Mouse (Mus musculus) ZHBTc4 (cell line): ENCODE data around the gene Kcnip1.

Experiments
- DNase-seq: peaks from one replicate; pipeline ENCODE4 v3.0.0-alpha.2; 2011; ENCODE audit warnings: low read depth, low spot score

Kcnip1 gene

DNA sequence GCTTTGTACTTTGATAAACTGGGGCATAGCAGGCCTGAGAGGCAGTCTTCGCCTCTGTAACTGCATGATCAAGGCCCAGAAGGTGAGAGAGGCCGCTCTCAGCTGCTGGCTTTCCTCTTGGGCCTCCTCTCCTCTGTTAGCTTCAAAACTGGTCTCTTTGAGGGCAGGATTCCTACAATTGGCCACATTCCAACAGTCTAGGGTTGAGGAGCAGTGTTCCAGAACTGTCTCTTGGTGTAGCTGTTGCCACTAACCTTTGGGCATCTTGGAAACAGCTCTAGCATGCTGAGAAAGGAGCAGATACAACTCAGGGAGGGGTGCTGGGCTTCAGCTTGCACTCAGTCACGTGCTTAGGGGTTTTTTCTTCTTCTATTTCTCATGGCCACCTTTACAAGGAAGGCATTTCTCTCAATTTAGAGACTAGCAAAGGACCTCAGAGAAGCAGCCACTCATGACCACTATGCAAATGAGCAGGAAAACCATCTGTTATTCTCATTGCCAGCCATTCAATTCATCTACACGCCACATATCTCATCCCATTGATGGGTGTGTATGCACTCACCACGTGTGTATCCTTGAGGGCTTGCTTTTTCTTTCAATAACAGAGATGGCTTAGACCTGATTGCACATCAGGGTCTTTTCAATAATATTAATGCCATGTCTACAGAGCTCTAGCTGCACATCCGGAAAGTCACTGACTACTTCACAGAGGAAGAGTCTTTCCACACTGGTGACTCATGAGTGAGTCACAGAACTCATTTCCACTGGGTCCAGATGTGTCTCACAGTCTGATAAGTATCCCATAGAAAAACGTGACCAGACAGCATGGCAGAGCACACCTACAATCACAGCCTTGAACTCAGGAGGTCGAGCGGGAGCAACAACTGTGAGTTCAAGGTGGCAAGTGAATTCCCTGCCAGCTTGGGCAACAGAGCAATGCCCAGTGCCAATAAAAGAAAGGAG lies 225.7 kb downstream of the Kcnip1 start:
- no peak for DNase-seq

DNA sequence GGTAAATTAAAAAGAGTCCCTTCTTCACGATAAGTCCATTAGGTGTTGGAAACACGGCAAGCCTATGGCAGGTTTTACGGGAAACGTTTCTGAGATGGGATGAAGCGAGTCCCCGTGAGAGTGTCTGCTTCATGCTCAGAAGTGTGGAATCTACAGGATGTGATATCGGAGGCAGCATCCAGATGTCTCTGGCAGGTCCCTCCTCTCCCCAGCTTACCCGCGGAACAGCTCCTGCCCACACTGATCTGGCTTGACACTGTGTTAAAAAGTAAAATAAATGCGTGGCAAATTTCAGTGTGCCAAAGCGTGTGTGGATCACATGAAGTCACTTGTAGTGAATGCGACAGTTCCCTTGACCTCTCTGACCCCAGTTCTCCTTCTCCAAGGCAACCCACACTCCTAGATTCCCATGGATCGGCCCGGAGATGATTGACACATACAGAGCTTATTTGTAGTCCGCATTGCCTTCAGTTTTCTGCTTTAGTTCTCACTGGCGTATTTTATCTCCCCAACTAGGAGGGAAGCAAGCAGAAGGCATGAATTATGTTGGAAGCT lies 231.7 kb downstream of the Kcnip1 start:
- DNase-seq = no peak

DNA sequence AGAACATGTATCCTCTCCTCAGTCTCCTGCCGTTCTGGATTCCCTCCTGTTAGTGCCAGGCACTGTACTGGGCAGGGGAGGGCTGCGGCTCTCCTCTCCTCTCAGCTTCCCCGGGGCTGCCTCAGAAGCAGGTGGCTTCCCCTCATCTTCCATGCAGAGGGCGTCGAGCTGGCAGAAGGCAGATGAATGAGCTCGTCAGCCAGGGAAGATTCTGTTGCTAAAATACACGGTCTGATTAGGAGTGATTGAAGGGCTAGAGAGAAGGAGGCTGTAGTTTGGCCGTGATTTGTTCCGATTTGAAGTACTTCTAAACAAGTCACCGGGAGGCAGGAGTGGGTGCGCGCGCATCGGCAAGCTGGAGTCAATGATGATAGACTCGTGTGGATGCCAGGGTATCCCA lies 236.3 kb downstream of the Kcnip1 start:
- DNase-seq = no peak

DNA sequence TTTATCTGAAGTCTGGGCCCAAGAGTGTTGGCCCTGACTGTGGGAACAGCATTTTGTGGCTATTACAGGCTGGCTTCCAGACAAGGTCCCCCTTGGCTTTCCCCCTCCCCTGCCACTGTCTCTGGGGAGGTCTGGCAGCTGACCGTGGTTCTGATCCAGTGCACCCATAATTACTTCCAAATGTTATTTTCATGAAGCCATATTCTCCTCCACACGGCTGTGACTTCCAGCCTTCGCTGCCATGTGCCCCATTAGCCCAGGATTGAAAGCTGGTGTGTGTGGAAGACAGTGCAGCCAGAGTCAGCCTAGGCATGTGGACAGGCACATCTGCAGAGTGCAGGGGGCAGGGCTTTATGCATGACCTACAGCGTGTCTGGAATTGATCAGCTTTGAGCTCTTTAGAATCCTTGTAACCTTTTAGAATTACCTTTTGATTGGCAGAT lies 240.5 kb downstream of the Kcnip1 start:
- no peak for DNase-seq

DNA sequence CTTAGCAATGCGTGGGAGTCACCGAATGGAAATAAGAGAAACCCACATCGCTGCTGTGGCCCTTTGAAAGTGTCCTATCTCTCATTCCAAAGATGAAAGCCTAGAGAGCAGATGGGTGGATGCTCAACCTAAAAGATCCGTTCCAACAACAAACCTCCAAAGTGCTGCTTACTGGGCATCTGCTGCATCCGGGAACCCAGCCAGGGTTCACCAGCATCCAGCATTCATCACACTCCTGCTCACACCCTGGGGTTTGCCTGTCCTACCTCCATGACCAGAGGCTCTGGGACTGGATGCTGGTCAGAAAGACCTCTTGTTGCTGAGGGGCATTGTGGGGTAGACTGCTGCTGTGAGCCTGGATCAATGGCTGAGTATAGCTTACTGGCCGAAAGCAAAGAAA lies 241.4 kb downstream of the Kcnip1 start:
- no peak for DNase-seq

DNA sequence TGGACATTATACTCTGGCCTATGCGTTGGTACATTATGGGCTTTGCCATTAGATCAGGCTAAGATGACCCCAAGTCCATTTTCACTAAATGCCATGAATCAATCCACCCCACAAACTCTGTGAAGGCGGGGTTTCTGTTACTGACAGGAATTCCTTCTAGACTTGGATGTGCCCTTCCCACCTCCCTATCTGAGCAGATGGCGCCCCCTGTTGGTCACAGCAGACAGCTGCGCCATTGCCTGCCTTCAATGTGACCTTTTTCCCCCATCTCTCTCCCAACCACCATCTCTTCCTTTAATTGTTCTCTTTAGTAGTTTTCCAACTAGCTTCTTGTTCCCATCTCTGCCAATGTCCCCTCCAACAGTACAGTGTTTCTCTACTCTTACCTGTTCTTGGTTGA lies 243.0 kb downstream of the Kcnip1 start:
- DNase-seq = peak; percentile 57

DNA sequence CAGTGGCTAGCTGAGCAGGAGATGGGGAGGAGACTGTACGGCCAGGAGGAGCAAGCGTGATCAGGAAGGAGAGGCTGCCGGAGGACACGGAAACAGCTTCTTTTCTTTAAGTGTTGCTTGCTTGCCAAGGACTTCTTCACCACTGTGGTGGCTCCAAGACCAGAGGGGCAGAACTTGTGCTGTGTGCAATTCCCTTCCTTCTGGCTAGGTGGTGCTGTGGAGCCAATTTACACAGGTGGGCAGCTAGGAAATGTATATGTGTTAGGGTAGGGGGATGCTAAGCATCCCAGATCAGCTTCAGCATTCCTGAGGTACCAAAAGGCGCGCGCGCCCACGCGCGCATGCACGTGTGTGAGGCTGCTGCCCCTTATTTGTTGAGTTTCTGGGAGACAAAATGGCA lies 243.5 kb downstream of the Kcnip1 start:
- peak; percentile 52 for DNase-seq

DNA sequence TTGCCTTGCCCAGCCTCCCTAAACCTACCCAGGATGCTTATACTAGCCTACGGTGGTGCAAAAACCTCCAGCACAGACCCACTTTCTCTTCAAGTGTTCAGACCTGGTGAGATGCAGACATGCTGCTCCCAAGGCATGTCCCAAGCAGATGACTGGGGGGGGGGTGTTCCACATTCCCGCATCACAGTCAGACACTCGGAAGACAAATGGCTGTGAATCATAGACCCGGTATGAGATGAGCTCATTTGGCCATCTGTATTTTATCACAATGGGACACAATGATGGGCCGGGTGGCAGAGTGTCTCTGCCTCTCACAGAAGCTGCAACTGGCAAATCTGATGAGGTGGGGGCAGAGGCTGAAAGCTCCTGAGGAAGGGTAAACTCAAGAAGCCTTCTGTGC lies 244.2 kb downstream of the Kcnip1 start:
- no peak for DNase-seq

DNA sequence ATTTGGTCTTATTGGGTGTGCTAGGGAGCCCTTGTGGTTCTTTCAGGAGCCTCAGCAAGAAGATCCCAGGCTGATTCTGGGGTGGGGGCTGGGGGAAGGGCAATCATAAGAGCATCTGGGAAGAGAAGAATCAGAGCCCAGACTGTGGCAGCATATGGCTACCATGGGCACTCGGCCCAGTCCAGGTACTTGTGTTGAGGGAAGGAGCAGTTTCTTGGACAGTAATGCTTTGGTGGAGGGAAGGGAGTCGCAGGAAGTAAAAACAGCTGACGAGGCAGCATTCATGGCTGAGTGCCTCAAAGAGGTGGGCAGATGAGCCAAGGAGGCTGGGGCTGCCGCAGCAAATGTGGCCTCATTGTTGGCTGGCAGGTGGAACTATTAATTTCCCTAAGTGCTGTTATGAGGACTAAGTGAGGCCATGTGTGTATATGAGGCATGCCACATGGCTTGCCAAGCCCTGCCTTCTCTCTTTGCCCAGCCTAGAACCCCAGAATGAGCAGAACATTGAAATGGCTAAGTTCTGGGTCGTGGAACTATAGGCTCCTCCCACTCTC lies 245.5 kb downstream of the Kcnip1 start:
- DNase-seq = no peak

DNA sequence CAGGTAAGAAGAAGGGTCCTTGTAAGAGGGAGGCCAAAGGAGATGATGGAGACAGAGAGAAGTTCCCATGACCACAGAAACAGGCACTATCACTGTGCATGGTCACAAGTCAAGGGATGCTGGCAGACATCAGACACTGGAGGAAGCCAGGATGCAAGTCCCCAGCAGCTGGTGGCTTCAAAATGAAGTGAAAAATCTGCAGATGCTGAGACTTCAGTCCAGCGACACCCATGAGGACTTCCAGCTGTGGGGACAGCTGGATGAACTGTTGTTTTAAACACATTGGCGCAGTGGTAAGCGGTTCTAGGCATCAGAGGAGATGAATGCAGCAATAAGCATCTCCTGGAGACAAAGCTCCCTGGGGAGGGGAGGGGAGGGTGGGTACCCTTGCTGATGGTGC lies 246.6 kb downstream of the Kcnip1 start:
- DNase-seq = peak; percentile 6

DNA sequence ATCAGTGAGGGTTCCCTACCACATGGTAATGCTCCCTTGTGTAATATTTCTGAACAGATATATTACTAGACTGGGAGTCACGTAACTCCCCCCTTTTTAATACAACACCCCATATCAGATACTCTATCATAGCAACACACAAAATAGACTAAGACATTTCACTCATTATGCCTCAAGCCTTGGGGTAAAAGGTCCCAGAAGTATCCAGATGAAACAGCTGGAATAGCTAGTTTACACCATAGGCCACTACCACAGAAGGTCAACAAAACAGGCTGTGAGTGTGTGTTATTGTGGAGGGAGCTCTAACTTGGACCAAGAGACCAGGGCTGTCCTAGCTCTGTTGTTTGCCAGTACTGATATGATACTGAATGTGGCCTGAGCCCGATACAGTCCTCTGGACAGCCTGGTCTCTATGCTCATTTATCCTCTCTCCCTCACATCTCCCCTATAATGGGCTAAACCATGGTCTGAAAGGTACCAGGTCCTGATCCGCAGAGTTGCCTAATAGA lies 247.1 kb downstream of the Kcnip1 start:
- no peak for DNase-seq

DNA sequence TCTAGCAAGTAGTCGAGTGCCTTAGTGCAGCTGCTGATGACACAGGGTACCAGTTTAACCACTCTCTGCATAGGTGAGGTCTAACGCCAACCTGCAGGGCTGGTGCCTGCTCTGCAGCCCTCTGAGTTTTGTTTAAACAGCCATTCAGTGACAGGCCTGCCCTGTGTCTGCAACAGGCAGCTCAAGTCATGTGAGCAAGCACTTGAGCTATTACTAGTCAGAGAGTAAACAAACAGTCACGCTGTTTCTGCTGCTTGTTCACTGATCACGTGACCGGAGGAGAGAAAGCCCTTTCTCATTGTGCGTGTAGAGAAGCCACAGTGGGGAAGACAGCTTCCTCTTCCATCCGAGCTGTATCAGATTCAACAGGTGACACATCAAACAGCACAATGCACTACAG lies 248.5 kb downstream of the Kcnip1 start:
- peak; percentile 23 for DNase-seq

DNA sequence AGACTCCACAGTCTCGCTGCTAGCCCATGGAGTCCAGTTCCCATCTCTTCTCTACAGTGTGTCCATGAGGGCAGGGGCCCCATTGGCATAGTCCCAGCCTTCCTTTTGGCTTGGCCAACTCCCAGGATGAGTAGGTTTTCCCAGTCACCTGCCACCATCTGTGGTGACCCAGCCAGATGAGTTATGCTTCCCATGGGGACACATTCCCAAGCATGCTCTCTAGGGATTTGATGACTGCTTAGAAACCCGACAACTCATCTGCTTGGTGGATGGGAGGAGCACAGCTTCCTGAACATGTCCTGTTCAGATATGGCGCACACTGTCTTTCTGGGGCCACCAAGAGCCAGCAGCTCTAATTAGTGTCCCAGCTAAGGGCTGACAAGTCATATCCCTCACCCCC lies 252.8 kb downstream of the Kcnip1 start:
- DNase-seq = no peak

DNA sequence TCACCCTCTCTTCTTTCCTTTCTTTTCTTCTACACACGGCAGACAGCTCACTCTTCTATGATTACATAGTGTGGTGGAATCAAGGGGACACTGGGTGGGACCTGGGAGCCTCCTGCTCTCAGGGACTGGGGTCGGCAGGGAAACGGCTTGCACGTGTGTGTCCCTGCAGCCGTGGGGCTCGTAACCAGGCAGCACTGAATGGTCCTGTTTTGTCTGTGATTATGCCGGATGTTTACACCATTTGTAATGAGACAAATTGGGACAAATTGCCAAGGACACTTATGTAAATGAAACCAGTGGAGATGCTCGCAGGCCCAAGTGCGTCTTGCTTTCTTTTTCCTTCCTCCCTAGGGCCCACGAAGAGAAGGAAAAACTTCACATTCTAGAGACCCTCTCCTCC lies 256.5 kb downstream of the Kcnip1 start:
- DNase-seq = no peak

DNA sequence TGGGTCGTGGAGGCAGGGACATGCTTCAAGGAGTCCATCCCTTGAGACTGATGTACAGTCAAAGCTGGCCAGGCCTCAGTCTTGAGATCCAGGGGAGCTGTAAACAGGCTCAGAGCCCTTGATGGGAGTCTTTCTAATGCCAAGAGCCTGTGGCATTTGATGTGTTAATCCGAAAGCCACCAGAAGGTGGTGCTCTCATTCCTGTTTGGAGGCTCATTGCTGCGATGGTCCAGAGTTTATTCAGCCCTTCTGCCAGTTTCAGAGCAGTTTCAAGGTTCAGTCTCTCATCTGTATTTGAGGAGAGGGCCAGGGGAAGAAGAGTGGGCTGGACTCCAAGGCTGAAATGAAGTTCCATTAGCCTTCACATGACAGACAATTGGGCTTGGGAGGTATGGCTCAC lies 259.7 kb downstream of the Kcnip1 start:
- peak; percentile 67 for DNase-seq

DNA sequence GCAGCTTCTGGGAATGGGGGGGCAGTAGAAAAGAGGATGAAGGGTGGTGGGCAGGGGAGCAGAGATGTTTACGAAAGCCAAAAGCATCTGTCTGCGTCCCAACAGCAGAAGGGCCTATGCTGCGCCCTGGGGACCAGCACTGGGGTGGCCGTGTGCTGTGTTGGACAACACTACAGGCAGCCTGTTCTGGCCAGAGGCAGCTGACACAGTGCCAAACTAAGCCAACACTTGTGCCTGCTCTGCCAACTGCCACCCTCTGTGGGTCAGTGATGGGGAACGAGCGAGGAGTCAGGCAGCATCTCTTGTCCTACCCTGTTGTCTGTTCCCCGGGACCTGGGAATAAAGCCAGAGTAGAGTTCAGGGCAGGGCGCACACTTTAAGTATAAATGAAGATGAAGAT lies 260.6 kb downstream of the Kcnip1 start:
- no peak for DNase-seq

DNA sequence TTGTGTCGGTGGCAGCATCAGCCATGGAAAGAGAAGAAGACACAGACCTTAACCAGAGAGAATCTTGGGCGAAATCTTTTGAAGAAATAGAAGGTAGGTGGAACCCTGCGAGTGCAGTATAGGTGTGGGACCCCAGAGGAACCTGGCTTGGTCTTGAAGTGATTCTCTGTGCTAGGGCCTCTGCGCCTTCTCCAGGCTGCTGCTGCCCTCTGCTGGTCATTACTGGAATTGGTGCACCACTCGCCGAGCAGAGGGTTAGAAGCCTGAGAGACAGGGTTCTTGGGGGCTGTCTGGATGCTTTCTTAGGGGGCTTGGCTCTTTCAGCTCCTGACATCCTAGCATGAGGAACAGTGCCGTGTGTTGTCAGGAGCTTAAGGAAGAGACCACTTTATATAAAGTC lies 271.7 kb downstream of the Kcnip1 start:
- DNase-seq = peak; percentile 65

DNA sequence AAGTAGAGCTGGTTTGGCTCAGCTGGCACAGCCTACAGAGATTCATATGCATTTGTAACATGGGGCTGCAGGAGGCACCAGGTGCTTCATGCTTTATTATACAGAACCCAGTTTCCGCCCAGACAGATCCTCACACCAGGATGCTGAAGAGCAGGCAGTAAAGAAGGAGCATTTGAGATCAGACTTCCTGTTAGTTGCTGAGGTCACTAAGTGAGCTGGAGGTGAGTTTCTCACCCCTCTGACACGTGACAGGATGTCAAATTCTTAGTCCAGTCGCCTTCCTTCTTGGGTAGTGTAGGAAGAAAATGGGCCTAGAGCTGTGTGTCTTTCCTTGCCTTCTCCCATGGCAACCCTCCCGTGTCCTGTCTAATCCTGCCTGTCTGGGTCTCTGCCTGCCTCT lies 286.2 kb downstream of the Kcnip1 start:
- DNase-seq = no peak

DNA sequence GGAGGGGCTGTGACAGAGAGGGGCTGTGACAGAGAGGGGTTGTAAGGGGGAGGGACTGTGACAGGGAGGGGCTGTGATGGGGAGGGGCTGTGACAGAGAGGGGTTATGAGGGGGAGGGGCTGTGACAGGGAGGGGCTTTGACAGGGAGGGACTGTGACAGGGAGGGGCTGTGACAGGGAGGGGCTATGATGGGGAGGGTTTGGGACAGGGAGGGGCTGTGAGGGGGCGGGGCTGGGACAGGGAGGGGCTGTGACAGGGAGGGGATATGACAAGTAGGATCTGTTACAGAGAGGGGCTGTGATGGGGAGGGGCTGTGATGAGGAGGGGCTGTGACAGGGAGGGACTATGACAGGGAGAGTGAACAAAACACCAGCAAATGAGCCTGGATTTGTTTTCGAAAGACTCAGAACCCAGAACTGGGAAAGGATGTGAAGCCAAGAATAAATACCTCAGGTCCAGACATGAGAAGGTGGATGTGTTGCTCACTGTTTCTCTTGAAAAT lies 290.9 kb downstream of the Kcnip1 start:
- peak; percentile 18 for DNase-seq

DNA sequence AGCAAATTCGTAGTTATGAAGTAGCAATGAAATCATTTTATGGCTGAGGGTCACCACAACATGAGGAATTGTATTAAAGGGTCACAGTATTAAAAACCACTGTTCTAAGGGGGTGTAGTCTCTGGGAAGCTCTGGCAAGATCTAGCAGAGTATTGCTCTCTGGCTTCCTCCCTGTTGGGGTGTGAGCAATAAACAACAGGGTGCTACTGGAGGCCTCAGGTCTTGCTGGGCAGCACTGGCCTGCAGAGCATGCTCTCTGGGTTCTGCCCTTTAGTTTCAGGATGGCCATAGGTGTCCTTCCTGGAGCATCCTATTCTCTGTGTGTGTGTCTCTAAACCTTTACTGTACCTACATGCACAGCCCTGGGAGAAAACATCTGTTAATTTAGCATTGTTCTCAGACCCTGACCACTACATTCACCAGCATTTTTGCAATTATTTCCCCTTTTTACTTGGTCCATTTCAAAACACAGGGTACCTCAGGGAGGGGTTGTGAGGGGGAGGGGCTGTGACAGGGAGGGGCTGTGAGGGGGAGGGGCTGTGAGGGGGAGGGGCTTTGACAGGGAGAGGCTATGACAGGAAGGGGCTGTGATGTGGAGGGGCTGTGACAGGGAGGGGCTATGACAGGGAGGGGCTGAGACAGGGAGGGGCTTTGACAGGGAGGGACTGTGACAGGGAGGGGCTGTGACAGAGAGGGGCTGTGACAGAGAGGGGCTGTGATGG lies 291.6 kb downstream of the Kcnip1 start:
- no peak for DNase-seq

DNA sequence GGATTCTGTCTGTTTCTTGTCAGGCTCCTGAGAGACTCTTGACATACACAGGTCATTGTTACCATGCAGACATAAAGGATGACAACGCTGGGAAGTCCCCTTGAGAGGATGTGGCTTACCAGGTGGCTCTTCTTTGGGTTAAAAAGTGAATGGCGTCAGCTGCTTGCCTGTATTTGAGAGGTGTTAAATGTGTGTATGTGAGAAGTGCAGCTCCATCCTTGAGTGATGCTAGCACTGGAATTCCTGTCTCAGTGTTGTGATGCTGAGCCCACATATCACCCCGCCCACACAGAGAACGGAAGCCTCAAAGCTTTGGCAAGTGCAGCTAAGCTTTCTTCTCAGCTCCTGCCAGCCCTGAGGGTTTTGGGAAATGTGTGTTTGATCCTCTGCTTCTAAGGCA lies 292.2 kb downstream of the Kcnip1 start:
- DNase-seq = no peak

DNA sequence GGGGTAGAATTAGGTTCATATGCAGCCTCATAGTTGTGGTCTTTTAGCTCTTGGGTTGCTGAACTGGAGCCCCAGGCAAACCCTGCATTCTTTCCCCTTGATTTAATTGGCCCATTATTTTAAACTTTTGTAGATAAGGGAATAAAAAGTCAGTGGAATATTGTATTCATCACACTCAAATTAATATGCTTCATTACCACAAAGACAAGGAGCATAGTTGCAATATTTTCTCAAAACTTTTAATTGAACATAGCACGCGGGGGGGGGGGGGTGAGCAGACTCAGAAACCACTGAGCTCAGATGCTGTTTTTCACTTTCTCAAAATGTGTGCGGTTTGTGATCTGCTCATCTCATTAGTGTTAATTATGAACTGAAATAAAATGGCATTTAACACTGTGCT lies 302.8 kb downstream of the Kcnip1 start:
- no peak for DNase-seq
